Mouse (Mus musculus): ENCODE measurements around the gene Sart3. TPM values are rescaled to one million over a fixed set of nuclear protein-coding genes. Genes with fewer than 3 reads are reported as not detected.

The Sart3 gene
- polyA plus RNA-seq, 1 experiment from 2014 or later: 32.0 TPM

- Histone ChIP-seq H3K9me3 (no peaks in the 10 kb centered on the region), H3K4me1 (peaks cover 10% of the 10 kb centered on the region; the same call in 1 of the 2 replicates), H3K4me3 (no peak overlapping the region), H3K9ac (no peak overlapping the region), H3K36me3 (peaks cover 87% of the 10 kb centered on the region), H3K27me3 (replicated peaks) (no peaks in the 10 kb centered on the region), H3K27ac (replicated peaks) (no peak overlapping the region), H3K4me2 (no peak overlapping the region)
- no peak for ATAC-seq (ENCODE audit: extremely low read depth, insufficient number of reproducible peaks, low FRiP score, low TSS enrichment)
- WGBS: 94% methylated on average over 2 of the region's 2 CpGs
Observed at GRCm38 (mm10) chr5:113761585-113761984, 10.7 kb downstream of the Sart3 start.

GRCm38 (mm10) chr5:113755347-113756030 lies 16.8 kb downstream of the Sart3 start:
- Histone ChIP-seq H3K4me3 (no peak overlapping the region), H3K9ac (no peak overlapping the region), H3K4me2 (no peak overlapping the region), H3K9me3 (no peaks in the 10 kb centered on the region), H3K4me1 (no peaks in the 10 kb centered on the region), H3K36me3 (peaks cover 100% of the 10 kb centered on the region), H3K27me3 (replicated peaks) (no peaks in the 10 kb centered on the region), H3K27ac (replicated peaks) (no peak overlapping the region)
- 85% methylated on average over 15 of the region's 15 CpGs for WGBS
- ATAC-seq (ENCODE audit: extremely low read depth, insufficient number of reproducible peaks, low FRiP score, low TSS enrichment): no peak

GRCm38 (mm10) chr5:113751521-113752157 lies 20.7 kb downstream of the Sart3 start:
- ATAC-seq (ENCODE audit: extremely low read depth, insufficient number of reproducible peaks, low FRiP score, low TSS enrichment): no peak
- WGBS: 83% methylated on average over 9 of the region's 9 CpGs
- H3K9ac ChIP-seq: no peak overlapping the region
- H3K36me3 ChIP-seq: peaks cover 100% of the 10 kb centered on the region
- H3K4me1 ChIP-seq: no peaks in the 10 kb centered on the region
- H3K4me2 ChIP-seq: no peak overlapping the region
- H3K27me3 ChIP-seq (replicated peaks): no peaks in the 10 kb centered on the region
- no peak overlapping the region for H3K4me3 ChIP-seq
- H3K9me3 ChIP-seq: no peaks in the 10 kb centered on the region
- no peak overlapping the region for H3K27ac ChIP-seq (replicated peaks)

- ATAC-seq (ENCODE audit: extremely low read depth, insufficient number of reproducible peaks, low FRiP score, low TSS enrichment): no peak
- Histone ChIP-seq H3K27me3 (replicated peaks) (no peaks in the 10 kb centered on the region), H3K4me3 (no peak overlapping the region), H3K27ac (replicated peaks) (no peak overlapping the region), H3K4me1 (no peaks in the 10 kb centered on the region), H3K9ac (no peak overlapping the region), H3K9me3 (no peaks in the 10 kb centered on the region), H3K36me3 (peaks cover 100% of the 10 kb centered on the region), H3K4me2 (no peak overlapping the region)
- WGBS: 91% methylated on average over 13 of the region's 13 CpGs
Observed at GRCm38 (mm10) chr5:113748556-113749331, 23.6 kb downstream of the Sart3 start.

GRCm38 (mm10) chr5:113747629-113748028 lies 24.7 kb downstream of the Sart3 start:
- no peak overlapping the region for H3K9ac ChIP-seq
- H3K4me1 ChIP-seq: no peaks in the 10 kb centered on the region
- no peaks in the 10 kb centered on the region for H3K9me3 ChIP-seq
- WGBS: 97% methylated on average over 5 of the region's 5 CpGs
- ATAC-seq (ENCODE audit: extremely low read depth, insufficient number of reproducible peaks, low FRiP score, low TSS enrichment): no peak
- no peak overlapping the region for H3K4me2 ChIP-seq
- no peaks in the 10 kb centered on the region for H3K27me3 ChIP-seq (replicated peaks)
- no peak overlapping the region for H3K27ac ChIP-seq (replicated peaks)
- H3K4me3 ChIP-seq: no peak overlapping the region
- peaks cover 100% of the 10 kb centered on the region for H3K36me3 ChIP-seq

- 81% methylated on average over 11 of the region's 11 CpGs for WGBS
- ATAC-seq (ENCODE audit: extremely low read depth, insufficient number of reproducible peaks, low FRiP score, low TSS enrichment): no peak
- H3K36me3 ChIP-seq: peaks cover 52% of the 10 kb centered on the region
Observed at GRCm38 (mm10) chr5:113737607-113738237, 34.6 kb downstream of the Sart3 start.

GRCm38 (mm10) chr5:113736522-113737164 lies 35.7 kb downstream of the Sart3 start:
- H3K36me3 ChIP-seq: peaks cover 41% of the 10 kb centered on the region
- H3K9me3 ChIP-seq: no peaks in the 10 kb centered on the region
- peaks cover 18% of the 10 kb centered on the region for H3K4me1 ChIP-seq
- H3K27ac ChIP-seq (replicated peaks): peak overlapping the region; percentile 92
- ATAC-seq (ENCODE audit: extremely low read depth, insufficient number of reproducible peaks, low FRiP score, low TSS enrichment): no peak
- H3K4me2 ChIP-seq: peak overlapping the region; percentile 80
- H3K4me3 ChIP-seq: peak overlapping the region; percentile 68
- no peaks in the 10 kb centered on the region for H3K27me3 ChIP-seq (replicated peaks)
- 40% methylated on average over 15 of the region's 15 CpGs for WGBS
- H3K9ac ChIP-seq: peak overlapping the region; percentile 80

More at GRCm38 (mm10) chr5:113737607-113738237, 34.6 kb downstream of the Sart3 start:
- no peak overlapping the region for H3K9ac ChIP-seq
- H3K27me3 ChIP-seq (replicated peaks): no peaks in the 10 kb centered on the region
- H3K27ac ChIP-seq (replicated peaks): no peak overlapping the region
- no peak overlapping the region for H3K4me2 ChIP-seq
- no peak overlapping the region for H3K4me3 ChIP-seq
- no peaks in the 10 kb centered on the region for H3K9me3 ChIP-seq
- H3K4me1 ChIP-seq: peaks cover 18% of the 10 kb centered on the region

- peak overlapping the region; percentile 68 for H3K4me3 ChIP-seq
- peak overlapping the region; percentile 80 for H3K9ac ChIP-seq
- H3K4me1 ChIP-seq: peaks cover 18% of the 10 kb centered on the region
- peak overlapping the region; percentile 80 for H3K4me2 ChIP-seq
- H3K27ac ChIP-seq (replicated peaks): peak overlapping the region; percentile 92
- H3K27me3 ChIP-seq (replicated peaks): no peaks in the 10 kb centered on the region
- no peaks in the 10 kb centered on the region for H3K9me3 ChIP-seq
- 4% methylated on average over 10 of the region's 10 CpGs for WGBS
- H3K36me3 ChIP-seq: peaks cover 36% of the 10 kb centered on the region
- ATAC-seq (ENCODE audit: extremely low read depth, insufficient number of reproducible peaks, low FRiP score, low TSS enrichment): 0 out of 2 replicates have a peak, but pooled peaks have one; percentile 4
Observed at GRCm38 (mm10) chr5:113736113-113736502, 36.2 kb downstream of the Sart3 start.

GRCm38 (mm10) chr5:113735345-113736112 lies 36.8 kb downstream of the Sart3 start, which contains the start of gene Ficd:
TSS of gene Ficd (plus strand) at chr5:113735803.
- H3K4me2 ChIP-seq: peak within 1 kb of the TSS; percentile 80
- peak within 1 kb of the TSS; percentile 92 for H3K27ac ChIP-seq (replicated peaks)
- H3K4me3 ChIP-seq: peak within 1 kb of the TSS; percentile 68
- peak within 1 kb of the TSS; percentile 80 for H3K9ac ChIP-seq
- peak; percentile 94 for ATAC-seq (ENCODE audit: extremely low read depth, insufficient number of reproducible peaks, low FRiP score, low TSS enrichment)
- H3K9me3 ChIP-seq: no peaks in the 10 kb centered on the region
- no peaks in the 10 kb centered on the region for H3K27me3 ChIP-seq (replicated peaks)
- peaks cover 18% of the 10 kb centered on the region for H3K4me1 ChIP-seq
- H3K36me3 ChIP-seq: peaks cover 30% of the 10 kb centered on the region
- under 1% methylated on average over 70 of the region's 71 CpGs for whole genome bisulfite sequencing

- peak overlapping the region; percentile 77 for H3K4me2 ChIP-seq
- no peak for ATAC-seq (ENCODE audit: extremely low read depth, insufficient number of reproducible peaks, low FRiP score, low TSS enrichment)
- 37% methylated on average over 7 of the region's 7 CpGs for WGBS
Observed at GRCm38 (mm10) chr5:113735023-113735344, 37.3 kb downstream of the Sart3 start.

More at GRCm38 (mm10) chr5:113735023-113735344, 37.3 kb downstream of the Sart3 start:
- H3K27me3 ChIP-seq (replicated peaks): no peaks in the 10 kb centered on the region
- no peaks in the 10 kb centered on the region for H3K9me3 ChIP-seq
- peak overlapping the region; percentile 72 for H3K27ac ChIP-seq (replicated peaks)
- peaks cover 25% of the 10 kb centered on the region for H3K36me3 ChIP-seq
- peak overlapping the region; percentile 68 for H3K4me3 ChIP-seq
- peaks cover 18% of the 10 kb centered on the region for H3K4me1 ChIP-seq
- H3K9ac ChIP-seq: peak overlapping the region; percentile 77

Data from heart, embryonic 13.5 days (tissue).